Mouse (Mus musculus) limb, embryonic 12.5 days (tissue): ENCODE measurements around the gene Gcnt3. TPM values are rescaled to one million over a fixed set of nuclear protein-coding genes. Genes with fewer than 3 reads are reported as not detected.
"Not testable (repeated sequence)": the region's sequence is repeated elsewhere in the genome, so short reads cannot be mapped to it uniquely, and the experiment has no call there.

ENCODE experiments used
- ATAC-seq: fragments of 200-750 bp; cut with Nextera tagmentation; 2 replicates; pipeline ENCODE4 v1.8.0; 2017; ENCODE audit warnings: low read depth, moderate TSS enrichment; ENCODE audit not compliant: insufficient number of reproducible peaks, insufficient read depth, low FRiP score, low TSS enrichment
- H3K27ac ChIP-seq: fragments of 300-500 bp; sonication (generic); 2 replicates; pipeline ENCODE4 v1.5.1; 2016; ENCODE audit warnings: mild to moderate bottlenecking, moderate library complexity
- H3K27me3 ChIP-seq: fragments of 300-500 bp; sonication (generic); 2 replicates; pipeline ENCODE4 v1.6.1; 2016; ENCODE audit warnings: mild to moderate bottlenecking, moderate library complexity
- H3K36me3 ChIP-seq: fragments of 300-500 bp; sonication (generic); 2 replicates; pipeline ENCODE4 v1.6.1; 2016; ENCODE audit warnings: mild to moderate bottlenecking, moderate library complexity
- H3K4me1 ChIP-seq: fragments of 300-500 bp; sonication (generic); replicated peaks from 2 replicates; pipeline ENCODE4 v1.6.1; 2016
- H3K4me2 ChIP-seq: fragments of 300-500 bp; sonication (generic); 2 replicates; pipeline ENCODE4 v1.6.1; 2016; ENCODE audit warnings: mild to moderate bottlenecking, moderate library complexity
- H3K4me3 ChIP-seq: fragments of 300-500 bp; sonication (generic); replicated peaks from 2 replicates; pipeline ENCODE4 v1.5.1; 2016; ENCODE audit warnings: mild to moderate bottlenecking
- H3K9ac ChIP-seq: fragments of 300-500 bp; sonication (generic); replicated peaks from 2 replicates; pipeline ENCODE4 v1.6.1; 2016; ENCODE audit warnings: mild to moderate bottlenecking, moderate library complexity
- H3K9me3 ChIP-seq: fragments of 300-500 bp; sonication (generic); 2 replicates; pipeline ENCODE4 v1.6.1; 2016; ENCODE audit warnings: mild to moderate bottlenecking, moderate library complexity
- WGBS: fragments of 180-500 bp; shearing (Covaris S2); methylation state at CpG from one replicate; pipeline ENCODE4 v1.1.7; 2016; 5-methylcytosine and 5-hydroxymethylcytosine counted together
- polyA plus RNA-seq: library from polyadenylated mRNA; unstranded; fragments of >200 nt; fragmentation: Nextera tagmentation; extraction: Ambion mirVana; gene quantifications from 2 replicates; pipeline ENCODE4 v1.2.1, GENCODE M21; 2016

Gene Gcnt3
- polyA plus RNA-seq, 1 experiment from 2014 or later, result not detected

DNA sequence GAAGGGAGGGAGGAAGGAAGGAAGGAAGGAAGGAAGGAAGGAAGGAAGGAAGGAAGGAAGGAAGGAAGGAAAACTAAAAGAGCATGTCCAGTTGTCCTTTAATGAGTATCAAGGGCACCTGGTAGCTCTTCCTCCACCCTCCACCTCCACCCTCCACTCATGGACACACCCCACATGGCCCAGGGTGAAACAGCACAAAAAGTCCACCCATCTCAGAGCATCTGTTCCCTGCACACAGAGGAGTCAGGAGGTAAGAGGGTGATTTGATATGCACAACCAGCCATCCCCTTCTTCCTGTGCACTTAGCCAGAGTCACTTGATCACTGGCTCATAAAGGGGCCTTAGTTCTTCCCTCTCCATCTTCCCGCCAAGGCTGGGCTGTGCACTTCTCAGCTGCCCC lies 5.0 kb upstream of the Gcnt3 start:
- Histone ChIP-seq H3K4me3 (no peak overlapping the region), H3K36me3 (no peaks in the 10 kb centered on the region), H3K4me1 (peaks cover 6% of the 10 kb centered on the region), H3K4me2 (no peak overlapping the region), H3K27ac (no peak overlapping the region), H3K27me3 (no peaks in the 10 kb centered on the region), H3K9me3 (no peaks in the 10 kb centered on the region), H3K9ac (no peak overlapping the region)
- WGBS, result 44% methylated on average over 1 of the region's 1 CpGs
- no peak for ATAC-seq

DNA sequence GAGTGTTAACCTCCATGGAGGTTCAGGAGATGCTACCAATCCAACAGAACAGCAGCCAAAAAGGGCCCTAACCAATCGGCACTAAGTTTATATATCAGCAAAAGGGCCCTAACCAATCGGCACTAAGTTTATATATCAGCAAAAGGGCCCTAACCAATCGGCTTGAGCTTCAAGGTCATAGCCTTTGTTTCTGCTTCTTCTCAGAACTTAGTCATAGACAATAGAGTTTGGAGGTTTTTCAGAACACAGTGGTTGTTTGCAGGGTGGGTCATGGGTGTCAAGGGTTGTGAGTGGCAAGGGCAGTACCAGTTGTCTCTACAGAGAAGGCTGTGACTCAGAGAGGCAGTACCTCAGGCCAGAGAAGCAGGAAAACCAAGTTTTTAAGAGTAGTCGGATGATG lies 4.2 kb upstream of the Gcnt3 start:
- Histone ChIP-seq H3K27ac (no peak overlapping the region), H3K36me3 (no peaks in the 10 kb centered on the region), H3K9ac (no peak overlapping the region), H3K27me3 (no peaks in the 10 kb centered on the region), H3K4me1 (no peaks in the 10 kb centered on the region), H3K4me2 (no peak overlapping the region), H3K9me3 (no peaks in the 10 kb centered on the region), H3K4me3 (no peak overlapping the region)
- ATAC-seq, result no peak
- WGBS, result 93% methylated on average over 4 of the region's 4 CpGs

DNA sequence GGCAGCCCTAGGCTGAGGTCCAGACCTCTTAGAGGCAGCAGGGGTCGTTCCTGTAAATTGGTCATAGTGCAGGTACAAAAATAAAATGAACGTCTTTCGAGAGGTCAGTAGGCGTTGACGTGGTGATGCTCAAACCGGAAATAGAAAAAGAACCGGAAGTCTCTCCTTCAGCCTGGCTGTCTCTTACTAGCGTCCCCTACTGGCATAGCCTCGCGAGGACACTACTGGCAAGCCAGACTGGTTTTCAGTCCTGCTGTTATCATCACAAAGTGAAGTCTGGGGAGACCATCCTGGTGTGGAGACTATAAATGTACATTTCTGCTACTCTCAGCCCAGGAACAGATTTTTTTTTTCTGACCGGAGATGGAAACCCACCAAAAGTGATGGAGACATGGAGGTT lies 2.7 kb upstream of the Gcnt3 start:
- H3K36me3 ChIP-seq, result no peaks in the 10 kb centered on the region
- H3K4me2 ChIP-seq, result no peak overlapping the region
- no peak overlapping the region for H3K27ac ChIP-seq
- no peak overlapping the region for H3K9ac ChIP-seq
- no peaks in the 10 kb centered on the region for H3K4me1 ChIP-seq
- 85% methylated on average over 11 of the region's 11 CpGs for WGBS
- H3K27me3 ChIP-seq, result no peaks in the 10 kb centered on the region
- no peaks in the 10 kb centered on the region for H3K9me3 ChIP-seq
- no peak for ATAC-seq
- no peak overlapping the region for H3K4me3 ChIP-seq

DNA sequence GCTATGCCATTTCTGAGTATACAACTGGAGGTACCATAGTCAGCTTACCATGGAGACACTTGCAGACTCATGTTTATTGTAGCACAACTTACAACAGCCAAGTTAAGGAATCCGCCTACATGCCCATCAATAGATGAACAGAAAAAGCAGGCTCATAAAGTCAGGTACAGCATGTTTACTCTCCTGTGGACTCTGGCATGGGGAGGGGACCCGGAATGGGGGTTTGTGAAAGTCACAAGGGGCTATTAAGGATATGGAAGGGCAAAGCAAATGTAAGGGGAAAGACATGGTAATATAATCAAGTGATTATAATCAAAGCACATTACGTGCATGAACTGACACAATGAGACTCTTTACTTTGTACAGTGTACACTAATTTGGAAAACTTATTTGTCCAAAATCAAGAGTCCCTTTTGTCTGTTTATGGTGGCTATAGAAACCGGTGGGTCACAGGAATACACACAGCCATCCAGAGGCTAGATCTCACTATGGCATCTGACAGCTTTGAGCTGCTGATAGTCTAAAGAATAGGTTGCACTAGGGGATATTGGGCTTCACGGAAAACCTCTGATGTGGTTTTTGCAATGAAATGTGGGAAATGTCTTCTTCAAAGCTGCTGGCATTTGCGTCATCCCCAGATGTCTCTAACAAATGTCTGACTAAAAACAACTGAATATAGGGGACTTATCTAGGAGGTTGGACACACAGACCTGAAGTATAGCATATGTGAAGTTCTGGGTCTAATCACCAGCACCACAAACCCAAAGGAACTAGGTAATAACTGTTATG lies 1.9 kb upstream of the Gcnt3 start:
- H3K27ac ChIP-seq, result no peak overlapping the region
- H3K4me3 ChIP-seq, result no peak overlapping the region
- H3K9ac ChIP-seq, result no peak overlapping the region
- ATAC-seq, result no peak
- no peak overlapping the region for H3K4me2 ChIP-seq
- H3K27me3 ChIP-seq, result no peaks in the 10 kb centered on the region
- WGBS, result 86% methylated on average over 6 of the region's 6 CpGs
- H3K9me3 ChIP-seq, result no peaks in the 10 kb centered on the region
- H3K36me3 ChIP-seq, result no peaks in the 10 kb centered on the region
- no peaks in the 10 kb centered on the region for H3K4me1 ChIP-seq

DNA sequence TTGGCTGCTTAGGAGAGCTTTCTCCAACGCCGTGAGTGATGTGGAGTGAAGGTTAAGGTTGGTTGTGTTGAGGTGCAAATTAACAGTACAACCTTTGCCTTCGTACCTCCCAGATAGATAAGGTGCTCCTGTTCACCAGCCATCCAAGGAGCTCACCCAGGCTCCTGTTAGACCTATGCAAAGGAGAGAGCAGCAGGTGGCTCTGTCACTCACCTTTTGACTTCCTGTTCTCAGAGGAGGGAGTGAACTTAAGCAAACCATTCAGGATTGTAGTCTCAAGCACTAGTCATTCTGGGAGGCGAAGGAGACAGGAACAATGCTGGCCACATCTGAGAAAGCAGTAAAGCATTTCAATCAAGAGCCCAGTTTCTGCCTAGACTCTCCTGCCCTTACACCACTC lies 1.2 kb downstream of the Gcnt3 start:
- H3K27me3 ChIP-seq, result no peaks in the 10 kb centered on the region
- no peak for ATAC-seq
- no peak overlapping the region for H3K9ac ChIP-seq
- no peaks in the 10 kb centered on the region for H3K36me3 ChIP-seq
- H3K27ac ChIP-seq, result no peak overlapping the region
- H3K4me3 ChIP-seq, result no peak overlapping the region
- 72% methylated on average over 4 of the region's 4 CpGs for WGBS
- no peak overlapping the region for H3K4me2 ChIP-seq
- no peaks in the 10 kb centered on the region for H3K9me3 ChIP-seq
- H3K4me1 ChIP-seq, result no peaks in the 10 kb centered on the region

DNA sequence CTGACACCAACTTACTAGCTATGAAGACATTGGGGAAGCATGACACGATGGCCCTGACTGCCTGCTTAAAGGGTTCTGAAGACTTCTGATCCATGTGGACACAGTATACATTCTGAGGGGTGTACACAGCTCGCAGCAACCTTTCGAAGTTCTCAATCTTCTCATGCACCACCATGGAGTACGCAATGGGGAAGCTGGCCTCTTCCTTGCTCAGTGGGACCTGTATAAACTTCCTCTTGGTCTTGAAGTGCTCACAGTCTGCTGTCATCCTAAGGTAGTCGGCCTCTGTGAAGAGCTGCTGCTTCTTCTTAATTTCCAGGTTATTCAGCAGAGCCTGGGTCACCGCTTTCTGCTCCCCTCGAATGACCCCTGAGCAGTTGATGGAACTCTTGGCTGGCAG lies 3.2 kb downstream of the Gcnt3 start:
- Histone ChIP-seq H3K27me3 (no peaks in the 10 kb centered on the region), H3K4me3 (no peak overlapping the region), H3K4me1 (no peaks in the 10 kb centered on the region), H3K9ac (no peak overlapping the region), H3K36me3 (no peaks in the 10 kb centered on the region), H3K4me2 (no peak overlapping the region), H3K27ac (no peak overlapping the region), H3K9me3 (no peaks in the 10 kb centered on the region)
- ATAC-seq, result no peak
- WGBS, result 91% methylated on average over 7 of the region's 7 CpGs

DNA sequence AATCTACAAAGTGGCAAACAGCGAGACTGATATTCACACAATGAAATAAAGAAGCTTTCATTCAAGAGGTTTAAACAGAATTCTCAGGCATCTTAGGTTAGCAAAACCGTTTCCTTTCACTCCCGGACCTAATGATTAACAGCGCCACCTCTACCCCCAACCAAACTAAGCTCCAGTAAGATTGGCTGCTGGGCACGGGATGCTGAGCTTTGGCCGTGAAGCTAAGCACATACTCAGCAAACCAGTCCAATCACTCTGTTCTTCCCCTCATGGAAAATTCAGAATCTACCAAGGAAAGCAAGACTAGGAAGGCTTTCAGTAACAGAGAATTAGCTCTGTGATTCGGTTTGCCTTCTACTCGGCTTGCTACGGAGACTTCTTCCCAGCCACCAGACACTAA lies 4.8 kb downstream of the Gcnt3 start:
- Histone ChIP-seq H3K27me3 (no peaks in the 10 kb centered on the region), H3K36me3 (no peaks in the 10 kb centered on the region), H3K4me3 (no peak overlapping the region), H3K9ac (no peak overlapping the region), H3K4me1 (no peaks in the 10 kb centered on the region), H3K27ac (no peak overlapping the region), H3K4me2 (no peak overlapping the region), H3K9me3 (no peaks in the 10 kb centered on the region)
- ATAC-seq, result no peak
- WGBS, result 77% methylated on average over 9 of the region's 9 CpGs

DNA sequence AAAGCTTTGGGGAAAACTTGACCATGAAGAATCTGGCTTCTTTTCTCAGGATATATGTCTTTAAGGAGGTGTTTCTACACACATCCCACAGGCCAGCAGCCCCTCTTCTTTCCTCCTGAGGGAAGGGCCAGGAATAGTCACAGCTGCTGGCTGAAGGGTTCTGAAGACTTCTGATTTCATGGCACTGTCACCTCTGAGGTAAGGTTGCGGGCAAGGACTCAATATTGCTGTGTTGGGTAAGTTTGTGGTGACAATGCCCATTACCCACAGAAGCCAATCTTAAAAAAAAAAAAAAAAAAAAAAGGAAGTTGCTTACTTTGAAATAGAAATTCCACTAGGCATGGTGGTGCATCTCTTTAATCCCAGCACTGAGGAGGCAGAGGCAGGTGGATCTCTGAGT lies 5.7 kb downstream of the Gcnt3 start:
- Histone ChIP-seq H3K4me3 (no peak overlapping the region), H3K9me3 (no peaks in the 10 kb centered on the region), H3K4me2 (no peak overlapping the region), H3K27me3 (no peaks in the 10 kb centered on the region), H3K36me3 (no peaks in the 10 kb centered on the region), H3K27ac (no peak overlapping the region), H3K9ac (no peak overlapping the region), H3K4me1 (no peaks in the 10 kb centered on the region)
- no peak for ATAC-seq
- 92% methylated on average over 1 of the region's 1 CpGs for WGBS

DNA sequence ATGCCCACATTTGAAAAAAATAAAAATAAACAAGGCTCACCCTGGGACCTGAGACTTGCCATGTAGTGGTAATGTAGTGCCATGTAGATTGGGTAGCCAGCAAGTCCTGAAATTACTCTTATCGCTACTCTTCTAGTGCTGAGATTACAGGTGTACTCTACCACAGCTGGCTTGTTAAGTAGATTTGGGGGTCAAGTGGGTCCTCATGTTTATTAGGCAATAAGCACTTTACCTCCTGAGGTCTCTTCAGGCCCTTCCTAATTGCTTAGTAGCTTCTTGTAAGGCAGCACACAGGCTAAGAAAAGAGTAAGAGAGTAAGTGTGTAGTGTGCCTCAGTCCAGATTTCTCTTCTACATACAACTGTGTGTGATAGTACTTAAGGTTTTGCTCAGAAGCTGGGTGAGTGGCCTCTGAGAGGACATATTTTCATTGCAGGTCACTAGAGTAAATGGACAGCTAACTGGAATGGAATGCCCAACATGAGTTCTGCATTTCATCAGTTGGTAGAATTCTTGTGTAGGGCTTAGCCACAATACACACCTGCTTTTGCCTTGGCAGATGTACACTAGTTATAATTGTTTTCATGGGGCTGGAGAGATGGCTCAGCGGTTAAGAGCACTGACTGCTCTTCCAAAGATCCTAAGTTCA lies 12.4 kb downstream of the Gcnt3 start:
- 86% methylated on average over 2 of the region's 2 CpGs for WGBS
- Histone ChIP-seq H3K4me1 (no peaks in the 10 kb centered on the region), H3K27ac (no peak overlapping the region), H3K9ac (no peak overlapping the region), H3K27me3 (no peaks in the 10 kb centered on the region), H3K36me3 (peaks cover 24% of the 10 kb centered on the region; the same call in 1 of the 2 replicates), H3K9me3 (no peaks in the 10 kb centered on the region), H3K4me2 (no peak overlapping the region), H3K4me3 (no peak overlapping the region)
- ATAC-seq, result no peak

DNA sequence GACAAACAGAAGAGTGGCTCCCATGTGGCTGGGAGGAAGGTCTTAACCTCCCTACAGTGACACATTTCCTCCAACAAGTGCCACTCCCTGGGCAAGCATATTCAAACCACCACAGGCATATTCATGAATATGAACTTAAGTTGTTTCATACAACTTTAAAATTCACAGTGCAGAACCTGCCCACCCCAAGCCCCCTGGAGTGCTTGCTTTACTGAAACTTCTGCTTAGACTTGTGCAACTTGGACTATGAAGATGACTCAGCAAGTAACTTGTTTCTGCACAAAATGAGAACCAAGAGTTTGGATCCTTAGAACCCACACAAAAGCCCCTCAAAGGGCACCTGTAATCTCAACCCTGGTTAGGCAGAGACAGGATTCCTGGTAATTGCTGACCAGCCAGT lies 13.2 kb downstream of the Gcnt3 start:
- no peak for ATAC-seq
- no peaks in the 10 kb centered on the region for H3K9me3 ChIP-seq
- H3K4me3 ChIP-seq, result no peak overlapping the region
- no peaks in the 10 kb centered on the region for H3K4me1 ChIP-seq
- peaks cover 31% of the 10 kb centered on the region; the same call in 1 of the 2 replicates for H3K36me3 ChIP-seq
- no peak overlapping the region for H3K27ac ChIP-seq
- H3K4me2 ChIP-seq, result no peak overlapping the region
- H3K9ac ChIP-seq, result no peak overlapping the region
- H3K27me3 ChIP-seq, result no peaks in the 10 kb centered on the region

DNA sequence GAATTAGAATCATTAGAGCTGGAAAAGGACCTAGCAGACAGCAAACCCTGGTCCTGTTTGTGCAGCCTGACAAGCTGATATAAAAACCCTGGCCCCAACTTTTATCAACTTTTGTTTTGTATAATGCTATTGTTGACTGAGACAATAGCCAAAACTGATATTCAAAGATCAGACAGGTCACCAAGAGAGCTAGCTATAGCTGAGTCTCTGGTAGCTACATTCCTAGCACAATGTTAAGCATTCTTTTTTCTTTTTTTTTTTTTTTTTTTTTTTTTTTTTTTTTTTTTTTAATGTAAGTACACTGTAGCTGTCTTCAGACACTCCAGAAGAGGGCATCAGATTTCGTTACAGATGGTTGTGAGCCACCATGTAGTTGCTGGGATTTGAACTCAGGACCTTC lies 14.3 kb downstream of the Gcnt3 start:
- not testable (repeated sequence) for H3K27ac ChIP-seq, ATAC-seq, H3K9me3 ChIP-seq

DNA sequence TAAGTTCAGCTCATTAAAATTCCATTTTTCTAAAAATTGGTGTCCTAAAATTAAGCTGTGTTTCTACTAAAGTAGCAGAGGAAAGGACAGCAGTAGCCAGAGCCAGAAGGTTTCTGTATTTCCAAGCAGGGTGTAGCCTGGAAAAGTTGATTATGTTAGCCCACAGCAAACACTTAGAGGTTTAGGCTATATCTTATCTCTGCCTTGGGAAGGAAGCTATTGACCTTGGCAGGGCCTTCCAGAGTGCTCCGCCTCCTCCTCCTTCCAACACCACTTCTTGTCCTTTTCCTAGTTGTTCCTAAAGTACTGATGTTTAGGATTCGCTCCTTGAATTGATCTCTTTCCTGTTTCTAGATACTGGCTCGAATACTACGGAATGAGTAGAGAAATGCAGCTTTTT lies 15.8 kb downstream of the Gcnt3 start:
- 93% methylated on average over 4 of the region's 4 CpGs for WGBS
- H3K27me3 ChIP-seq, result no peaks in the 10 kb centered on the region
- no peak overlapping the region for H3K27ac ChIP-seq
- H3K9me3 ChIP-seq, result no peaks in the 10 kb centered on the region
- H3K4me1 ChIP-seq, result no peaks in the 10 kb centered on the region
- H3K4me2 ChIP-seq, result no peak overlapping the region
- peaks cover 39% of the 10 kb centered on the region; the same call in 1 of the 2 replicates for H3K36me3 ChIP-seq
- no peak for ATAC-seq
- no peak overlapping the region for H3K4me3 ChIP-seq
- no peak overlapping the region for H3K9ac ChIP-seq

More for the DNA sequence above, 14.3 kb downstream of the Gcnt3 start:
- H3K4me1 ChIP-seq, H3K9ac ChIP-seq, H3K27me3 ChIP-seq, H3K4me3 ChIP-seq, H3K4me2 ChIP-seq: not testable (repeated sequence)
- 69% methylated on average over 1 of the region's 1 CpGs for WGBS
- peaks cover 34% of the 10 kb centered on the region; the same call in 1 of the 2 replicates for H3K36me3 ChIP-seq
